Mouse (Mus musculus) forebrain, embryonic 11.5 days (tissue): ENCODE data around the gene Bst2. TPM values are rescaled to one million over a fixed set of nuclear protein-coding genes. Genes with fewer than 3 reads are reported as not detected.
"Not testable (repeated sequence)": the region's sequence is repeated elsewhere in the genome, so short reads cannot be mapped to it uniquely, and the experiment has no call there.

Experiments used
- ATAC-seq: fragments of 200-750 bp; cut with Nextera tagmentation; replicated peaks from 2 replicates; pipeline ENCODE4 v1.8.0; 2017; ENCODE audit warnings: moderate TSS enrichment; ENCODE audit not compliant: low FRiP score
- DNase-seq: peaks from one replicate; pipeline ENCODE4 v3.0.0-alpha.2; 2017; ENCODE audit warnings: low spot score
- H3K27ac ChIP-seq: fragments of 300-500 bp; sonication (generic); 2 replicates; pipeline ENCODE4 v1.5.1; 2014; ENCODE audit warnings: low read depth, low read length
- H3K27me3 ChIP-seq: fragments of 300-500 bp; sonication (generic); 2 replicates; pipeline ENCODE4 v1.6.1; 2014; ENCODE audit warnings: mild to moderate bottlenecking, low read length, mixed read lengths; ENCODE audit not compliant: control insufficient read depth, insufficient read depth
- H3K36me3 ChIP-seq: fragments of 300-500 bp; sonication (generic); 2 replicates; pipeline ENCODE4 v1.6.1; 2014; ENCODE audit warnings: mild to moderate bottlenecking, low read length, moderate library complexity, mixed read lengths; ENCODE audit not compliant: control insufficient read depth, insufficient read depth
- H3K4me1 ChIP-seq: fragments of 300-500 bp; sonication (generic); replicated peaks from 2 replicates; pipeline ENCODE4 v1.6.1; 2014; ENCODE audit warnings: low read length, mixed read lengths; ENCODE audit not compliant: control insufficient read depth, insufficient read depth
- H3K4me2 ChIP-seq: fragments of 300-500 bp; sonication (generic); 2 replicates; pipeline ENCODE4 v1.6.1; 2014; ENCODE audit warnings: low read depth, mild to moderate bottlenecking, low read length, moderate library complexity, mixed read lengths; ENCODE audit not compliant: severe bottlenecking
- H3K4me3 ChIP-seq: fragments of 300-500 bp; sonication (generic); 2 replicates; pipeline ENCODE4 v1.5.1; 2014; ENCODE audit warnings: low read depth, low read length
- H3K9ac ChIP-seq: fragments of 300-500 bp; sonication (generic); 2 replicates; pipeline ENCODE4 v1.6.1; 2014; ENCODE audit warnings: low read length
- H3K9me3 ChIP-seq: fragments of 300-500 bp; sonication (generic); 2 replicates; pipeline ENCODE4 v1.6.1; 2016; ENCODE audit warnings: low read length, mixed read lengths; ENCODE audit not compliant: control insufficient read depth
- WGBS: fragments of 180-500 bp; shearing (Covaris S2); extraction: QIAGEN DNeasy Blood & Tissue Kit; methylation state at CpG from one replicate; pipeline ENCODE4 v1.1.7; 2014; 5-methylcytosine and 5-hydroxymethylcytosine counted together
- polyA plus RNA-seq: library from polyadenylated mRNA; unstranded; fragments of >200 nt; fragmentation: Nextera tagmentation; extraction: Ambion mirVana; gene quantifications from 2 replicates; pipeline ENCODE4 v1.2.1, GENCODE M21; 2014

Bst2 gene
- polyA plus RNA-seq, 1 experiment from 2014 or later, result 3.1 TPM

DNA sequence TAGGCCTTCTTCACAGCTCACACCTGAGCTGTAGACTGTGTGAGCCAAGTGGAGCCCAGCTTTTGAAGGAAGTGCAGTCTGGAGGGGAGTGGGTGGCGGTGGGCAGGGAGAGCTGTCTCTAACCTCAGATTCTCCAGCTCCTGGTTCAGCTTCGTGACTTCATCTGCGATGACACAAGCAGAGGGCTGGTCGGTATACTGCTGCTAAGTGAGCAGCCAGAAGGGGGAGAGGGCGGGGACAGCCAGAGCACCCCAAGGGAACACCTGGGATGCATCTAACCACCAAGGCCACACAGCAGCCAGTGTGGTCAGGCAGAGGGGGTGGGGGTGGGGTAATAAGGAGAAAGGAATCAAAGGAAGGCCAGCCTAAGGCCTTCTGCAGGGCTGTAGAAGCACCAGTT lies 1.6 kb downstream of the Bst2 start:
- no peak for ATAC-seq

GRCm38 (mm10) chr8:71534263-71534810 lies 2.9 kb downstream of the Bst2 start:
- H3K4me3 ChIP-seq, result no peak overlapping the region
- H3K27me3 ChIP-seq, result peaks cover 3% of the 10 kb centered on the region; the same call in 1 of the 2 replicates
- 44% methylated on average over 3 of the region's 3 CpGs for WGBS
- no peaks in the 10 kb centered on the region for H3K36me3 ChIP-seq
- H3K27ac ChIP-seq, result no peak overlapping the region
- no peak overlapping the region for H3K4me2 ChIP-seq
- DNase-seq (no peak), ATAC-seq (no peak)
- H3K4me1 ChIP-seq, result no peaks in the 10 kb centered on the region
- H3K9ac ChIP-seq, result no peak overlapping the region
- no peaks in the 10 kb centered on the region for H3K9me3 ChIP-seq

More for the DNA sequence above, 1.6 kb downstream of the Bst2 start:
- Histone ChIP-seq H3K4me1 (no peaks in the 10 kb centered on the region), H3K27ac (no peak overlapping the region), H3K9me3 (no peaks in the 10 kb centered on the region), H3K27me3 (peaks cover 3% of the 10 kb centered on the region; the same call in 1 of the 2 replicates), H3K4me3 (no peak overlapping the region), H3K4me2 (no peak overlapping the region), H3K9ac (no peak overlapping the region), H3K36me3 (no peaks in the 10 kb centered on the region)
- no peak for DNase-seq
- 70% methylated on average over 5 of the region's 5 CpGs for WGBS

- 73% methylated on average over 5 of the region's 12 CpGs for WGBS
- H3K27ac ChIP-seq, DNase-seq, H3K4me3 ChIP-seq, ATAC-seq, H3K4me2 ChIP-seq, H3K9ac ChIP-seq, H3K27me3 ChIP-seq, H3K4me1 ChIP-seq, H3K36me3 ChIP-seq, H3K9me3 ChIP-seq: not testable (repeated sequence)
Measured at GRCm38 (mm10) chr8:71530735-71531467, 6.4 kb downstream of the Bst2 start.

GRCm38 (mm10) chr8:71528362-71529073 lies 8.7 kb downstream of the Bst2 start:
- Histone ChIP-seq H3K4me1 (no peaks in the 10 kb centered on the region; the same call in 1 of the 2 replicates), H3K27me3 (peaks cover 22% of the 10 kb centered on the region)
- no peak for ATAC-seq

DNA sequence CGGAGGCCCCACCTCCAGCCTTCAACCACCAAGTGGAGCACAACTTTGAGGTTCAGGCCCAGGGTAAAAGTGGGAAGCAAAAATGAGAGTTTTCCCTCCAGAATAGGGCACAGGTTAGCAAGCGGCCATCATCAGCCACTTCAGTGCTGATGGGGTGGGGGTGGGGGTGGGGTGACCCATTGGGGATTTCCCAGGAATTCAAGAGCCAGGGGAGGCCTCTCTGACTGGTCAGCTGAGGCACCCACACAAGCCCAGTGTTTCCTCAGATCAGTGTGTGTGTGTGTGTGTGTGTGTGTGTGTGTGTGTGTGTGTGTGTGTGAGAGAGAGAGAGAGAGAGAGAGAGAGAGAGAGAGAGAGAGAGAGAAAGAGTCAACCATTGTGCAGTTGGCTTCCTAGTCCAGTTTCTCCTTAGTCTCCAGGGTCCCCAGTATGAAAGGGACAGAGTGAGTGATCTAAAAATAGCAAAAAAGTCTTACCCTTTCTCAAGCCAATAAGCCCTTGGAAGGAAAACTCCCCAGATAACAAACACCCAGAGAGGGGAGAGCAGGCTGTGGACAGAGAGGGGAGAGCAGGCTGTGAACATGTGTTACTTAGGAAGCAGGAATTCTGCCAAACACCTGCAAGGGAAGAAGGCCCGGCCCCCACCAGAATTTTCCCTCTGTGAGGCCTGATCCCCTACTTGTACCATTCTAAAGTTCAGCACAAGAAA lies 9.9 kb downstream of the Bst2 start:
- H3K9me3 ChIP-seq, result no peaks in the 10 kb centered on the region
- 61% methylated on average over 3 of the region's 3 CpGs for WGBS
- no peak overlapping the region for H3K4me3 ChIP-seq
- no peaks in the 10 kb centered on the region; the same call in 1 of the 2 replicates for H3K4me1 ChIP-seq
- no peak overlapping the region for H3K27ac ChIP-seq
- no peak overlapping the region for H3K4me2 ChIP-seq
- DNase-seq, result no peak
- ATAC-seq, result no peak
- H3K9ac ChIP-seq, result no peak overlapping the region
- no peaks in the 10 kb centered on the region for H3K36me3 ChIP-seq
- peaks cover 24% of the 10 kb centered on the region for H3K27me3 ChIP-seq

More at GRCm38 (mm10) chr8:71528362-71529073, 8.7 kb downstream of the Bst2 start:
- H3K9me3 ChIP-seq, result no peaks in the 10 kb centered on the region
- H3K36me3 ChIP-seq, result no peaks in the 10 kb centered on the region
- H3K4me2 ChIP-seq, result no peak overlapping the region
- 87% methylated on average over 11 of the region's 11 CpGs for WGBS
- no peak overlapping the region for H3K27ac ChIP-seq
- H3K4me3 ChIP-seq, result no peak overlapping the region
- H3K9ac ChIP-seq, result no peak overlapping the region
- DNase-seq, result no peak

GRCm38 (mm10) chr8:71526272-71526671 lies 11.0 kb downstream of the Bst2 start:
- H3K36me3 ChIP-seq, result no peaks in the 10 kb centered on the region
- H3K4me1 ChIP-seq, result no peaks in the 10 kb centered on the region; the same call in 1 of the 2 replicates
- H3K4me2 ChIP-seq, result no peak overlapping the region
- H3K9me3 ChIP-seq, result no peaks in the 10 kb centered on the region
- H3K27me3 ChIP-seq, result peaks cover 24% of the 10 kb centered on the region
- ATAC-seq (no peak), DNase-seq (no peak)
- no peak overlapping the region for H3K4me3 ChIP-seq
- no peak overlapping the region for H3K27ac ChIP-seq
- no peak overlapping the region for H3K9ac ChIP-seq
- under 1% methylated on average over 6 of the region's 6 CpGs for WGBS

GRCm38 (mm10) chr8:71525226-71526050 lies 11.8 kb downstream of the Bst2 start, which contains the start of gene Ccdc194:
Gene Ccdc194 (minus strand): TSS chr8:71525711.
- no peaks in the 10 kb centered on the region for H3K36me3 ChIP-seq
- H3K4me1 ChIP-seq, result no peaks in the 10 kb centered on the region; the same call in 1 of the 2 replicates
- peaks cover 24% of the 10 kb centered on the region for H3K27me3 ChIP-seq
- H3K27ac ChIP-seq, result no peak within 1 kb of the TSS
- H3K4me2 ChIP-seq, result peak within 1 kb of the TSS; percentile 29; the same call in 1 of the 2 replicates
- no peak within 1 kb of the TSS for H3K9ac ChIP-seq
- DNase-seq (peak; percentile 62), ATAC-seq (no peak)
- H3K4me3 ChIP-seq, result peak within 1 kb of the TSS; percentile 11; the same call in 1 of the 2 replicates
- 8% methylated on average over 46 of the region's 46 CpGs for WGBS
- H3K9me3 ChIP-seq, result no peaks in the 10 kb centered on the region
